Mouse (Mus musculus) forebrain, postnatal 0 days (tissue): ENCODE results near the gene Tap1. TPM values are rescaled to one million over a fixed set of nuclear protein-coding genes. Genes with fewer than 3 reads are reported as not detected.

Experiments used
- ATAC-seq: fragments of 200-750 bp; cut with Nextera tagmentation; 2 replicates; pipeline ENCODE4 v1.8.0; 2017; ENCODE audit warnings: mild to moderate bottlenecking, moderate library complexity
- DNase-seq: peaks from one replicate; pipeline ENCODE4 v3.0.0-alpha.2; 2015
- H3K27ac ChIP-seq: fragments of 300-500 bp; sonication (generic); 2 replicates; pipeline ENCODE4 v1.5.1; 2014; ENCODE audit warnings: low read depth, mild to moderate bottlenecking, antibody characterized with exemption, low read length, moderate library complexity, mixed read lengths
- H3K27me3 ChIP-seq: fragments of 300-500 bp; sonication (generic); 2 replicates; pipeline ENCODE4 v1.6.1; 2014; ENCODE audit warnings: mild to moderate bottlenecking, low read length, mixed read lengths; ENCODE audit not compliant: insufficient read depth
- H3K36me3 ChIP-seq: fragments of 300-500 bp; sonication (generic); 2 replicates; pipeline ENCODE4 v1.6.1; 2014; ENCODE audit warnings: mild to moderate bottlenecking, moderate library complexity; ENCODE audit not compliant: insufficient read depth
- H3K4me1 ChIP-seq: fragments of 300-500 bp; sonication (generic); 2 replicates; pipeline ENCODE4 v1.6.1; 2014; ENCODE audit warnings: antibody characterized with exemption; ENCODE audit not compliant: insufficient read depth
- H3K4me2 ChIP-seq: fragments of 300-500 bp; sonication (generic); 2 replicates; pipeline ENCODE4 v1.6.1; 2014; ENCODE audit warnings: low read depth, mild to moderate bottlenecking, moderate library complexity
- H3K4me3 ChIP-seq: fragments of 300-500 bp; sonication (generic); 2 replicates; pipeline ENCODE4 v1.5.1; 2014; ENCODE audit warnings: low read depth, low read length, mixed read lengths
- H3K9ac ChIP-seq: fragments of 300-500 bp; sonication (generic); 2 replicates; pipeline ENCODE4 v1.6.1; 2014; ENCODE audit warnings: mild to moderate bottlenecking
- H3K9me3 ChIP-seq: fragments of 300-500 bp; sonication (generic); 2 replicates; pipeline ENCODE4 v1.6.1; 2016; ENCODE audit warnings: low read length
- CTCF ChIP-seq: sonication (generic); IDR thresholded peaks from 2 replicates; pipeline ENCODE4 v1.5.1; 2016; ENCODE audit warnings: antibody characterized with exemption, control low read depth, low read depth
- WGBS: fragments of 180-500 bp; shearing (Covaris S2); extraction: QIAGEN DNeasy Blood & Tissue Kit; methylation state at CpG from one replicate; pipeline ENCODE4 v1.1.7; 2014; 5-methylcytosine and 5-hydroxymethylcytosine counted together
- polyA plus RNA-seq: library from polyadenylated mRNA; unstranded; fragments of >200 nt; fragmentation: Nextera tagmentation; extraction: Ambion mirVana; gene quantifications from 2 replicates; pipeline ENCODE4 v1.2.1, GENCODE M21; 2015
- total RNA-seq: library from RNA; depleted of rRNA; stranded (reverse); fragments of >200 nt; gene quantifications from 2 replicates; pipeline ENCODE4 v1.2.3, GENCODE M21; 2014

Gene Tap1
- total and polyA plus RNA-seq, 2 experiments from 2014 or later = 5.0 to 7.5 TPM

- no peak for ATAC-seq
These were observed 1.6 kb downstream of the Tap1 start for GRCm38 (mm10) chr17:34188986-34189385.

GRCm38 (mm10) chr17:34192852-34193251 is 5.5 kb downstream of the Tap1 start:
- Histone ChIP-seq H3K36me3 (no peaks in the 10 kb centered on the region), H3K4me2 (no peak overlapping the region), H3K27ac (no peak overlapping the region), H3K4me3 (no peak overlapping the region), H3K9ac (no peak overlapping the region), H3K9me3 (no peaks in the 10 kb centered on the region), H3K27me3 (peaks cover 34% of the 10 kb centered on the region), H3K4me1 (peaks cover 5% of the 10 kb centered on the region; the same call in 1 of the 2 replicates)
- TF ChIP-seq CTCF = no peak
- DNase-seq = no peak
- 26% methylated on average over 15 of the region's 16 CpGs for WGBS
- ATAC-seq = no peak

More at GRCm38 (mm10) chr17:34188986-34189385, 1.6 kb downstream of the Tap1 start:
- Histone ChIP-seq H3K9ac (no peak overlapping the region), H3K4me3 (no peak overlapping the region), H3K36me3 (no peaks in the 10 kb centered on the region), H3K9me3 (no peaks in the 10 kb centered on the region), H3K4me1 (peaks cover 7% of the 10 kb centered on the region; the same call in 1 of the 2 replicates), H3K27ac (no peak overlapping the region), H3K4me2 (no peak overlapping the region), H3K27me3 (peaks cover 20% of the 10 kb centered on the region)
- WGBS = 78% methylated on average over 6 of the region's 6 CpGs
- no peak for DNase-seq
- TF ChIP-seq CTCF = no peak

- Histone ChIP-seq H3K27me3 (peaks cover 35% of the 10 kb centered on the region), H3K4me3 (no peak overlapping the region), H3K9ac (no peak overlapping the region), H3K4me2 (no peak overlapping the region), H3K36me3 (no peaks in the 10 kb centered on the region), H3K27ac (no peak overlapping the region), H3K9me3 (no peaks in the 10 kb centered on the region), H3K4me1 (no peaks in the 10 kb centered on the region)
- ATAC-seq (no peak), DNase-seq (no peak)
- 48% methylated on average over 8 of the region's 8 CpGs for WGBS
- no peak for TF ChIP-seq CTCF
These were observed 6.1 kb downstream of the Tap1 start for GRCm38 (mm10) chr17:34193468-34193867.

DNA sequence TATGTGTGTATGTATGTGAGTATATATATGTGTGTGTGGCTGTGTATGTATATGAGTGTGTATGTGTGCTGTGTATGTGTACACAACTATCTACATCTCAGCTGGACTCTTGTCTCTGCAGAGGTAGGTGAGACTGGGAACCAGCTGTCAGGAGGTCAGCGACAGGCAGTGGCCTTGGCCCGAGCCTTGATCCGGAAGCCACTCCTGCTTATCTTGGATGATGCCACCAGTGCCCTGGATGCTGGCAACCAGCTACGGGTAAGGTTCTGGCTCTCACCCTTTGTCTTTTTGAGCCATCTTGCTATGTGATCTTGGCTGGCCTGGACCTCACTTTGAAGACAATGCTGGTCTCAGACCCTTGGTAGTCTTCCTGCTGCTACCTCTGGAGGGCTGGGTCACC is 7.4 kb downstream of the Tap1 start:
- Histone ChIP-seq H3K4me1 (no peaks in the 10 kb centered on the region), H3K4me2 (no peak overlapping the region), H3K9ac (no peak overlapping the region), H3K4me3 (no peak overlapping the region), H3K27ac (no peak overlapping the region), H3K36me3 (no peaks in the 10 kb centered on the region), H3K27me3 (peaks cover 44% of the 10 kb centered on the region), H3K9me3 (no peaks in the 10 kb centered on the region)
- DNase-seq (no peak), ATAC-seq (no peak)
- 92% methylated on average over 4 of the region's 4 CpGs for WGBS
- TF ChIP-seq CTCF = no peak

- no peak overlapping the region for H3K4me2 ChIP-seq
- H3K27me3 ChIP-seq = peaks cover 44% of the 10 kb centered on the region
These were observed 9.1 kb downstream of the Tap1 start for GRCm38 (mm10) chr17:34196491-34196890.

DNA sequence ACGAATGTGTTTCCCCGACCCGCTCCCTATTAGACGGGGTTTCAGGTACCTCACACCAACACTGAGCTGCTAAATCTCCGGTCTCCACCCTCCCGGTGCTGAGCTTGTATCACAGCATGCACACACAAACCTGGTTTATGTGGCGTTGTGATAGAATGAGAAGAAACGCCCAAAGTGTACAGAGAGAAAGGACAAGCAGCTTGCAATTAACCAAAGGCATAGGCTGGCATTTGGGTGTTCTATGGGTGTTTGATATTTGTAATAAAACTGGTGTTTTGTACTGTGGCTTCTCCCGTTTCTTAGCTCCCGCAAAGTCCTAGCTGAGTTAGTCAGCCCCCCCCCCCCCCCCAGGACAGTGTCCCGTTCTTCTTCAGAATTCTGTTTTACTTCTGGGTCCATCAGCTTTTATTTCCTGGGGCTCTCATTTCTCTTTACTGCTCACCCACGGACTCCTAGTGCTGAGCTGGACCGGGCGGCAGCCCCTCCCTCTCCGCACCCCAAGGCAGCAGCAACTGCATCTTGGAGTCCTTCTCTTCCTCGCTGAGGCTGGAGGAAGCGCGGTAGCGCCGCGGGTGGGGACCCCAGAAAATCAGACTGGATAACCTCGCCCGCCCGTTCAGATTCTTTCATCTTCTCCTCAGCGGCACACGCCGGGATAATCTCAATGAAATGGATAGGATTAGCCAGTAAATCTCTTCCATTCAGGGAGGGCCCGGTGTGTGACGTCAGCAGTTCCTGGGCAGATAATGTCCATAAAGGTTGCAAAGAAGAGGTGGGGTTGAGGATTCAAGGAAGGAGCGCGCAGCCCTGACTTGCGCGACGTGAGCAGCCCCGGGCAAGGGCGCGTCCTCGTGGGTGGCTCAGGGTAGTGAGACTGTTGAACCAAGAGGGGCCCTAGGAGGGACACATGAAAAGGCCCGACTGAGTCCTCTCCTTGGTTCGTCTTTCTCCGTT is 9.9 kb downstream of the Tap1 start, which contains the start of gene Psmb8:
TSS of gene Psmb8 (plus strand) at position 781 of the 954 bp plus-strand sequence.
- H3K4me2 ChIP-seq = peak within 1 kb of the TSS; percentile 76
- DNase-seq (peak; percentile 85), ATAC-seq (peak; percentile 96)
- no peaks in the 10 kb centered on the region for H3K4me1 ChIP-seq
- no peaks in the 10 kb centered on the region for H3K36me3 ChIP-seq
- H3K27me3 ChIP-seq = peaks cover 44% of the 10 kb centered on the region
- 4% methylated on average over 41 of the region's 41 CpGs for WGBS
- no peaks in the 10 kb centered on the region for H3K9me3 ChIP-seq
- H3K27ac ChIP-seq = no peak within 1 kb of the TSS
- peak within 1 kb of the TSS; percentile 26; the same call in 1 of the 2 replicates for H3K9ac ChIP-seq
- peak within 1 kb of the TSS; percentile 42 for H3K4me3 ChIP-seq
- TF ChIP-seq CTCF = no peak

More at GRCm38 (mm10) chr17:34196491-34196890, 9.1 kb downstream of the Tap1 start:
- ATAC-seq (no peak), DNase-seq (no peak)
- H3K9ac ChIP-seq = no peak overlapping the region
- no peaks in the 10 kb centered on the region for H3K4me1 ChIP-seq
- WGBS = 35% methylated on average over 12 of the region's 12 CpGs
- H3K9me3 ChIP-seq = no peaks in the 10 kb centered on the region
- no peak for TF ChIP-seq CTCF
- no peak overlapping the region for H3K4me3 ChIP-seq
- H3K27ac ChIP-seq = no peak overlapping the region
- H3K36me3 ChIP-seq = no peaks in the 10 kb centered on the region
